Mouse (Mus musculus): ENCODE measurements around the gene Fat1. TPM values are rescaled to one million over a fixed set of nuclear protein-coding genes. Genes with fewer than 3 reads are reported as not detected.

The Fat1 gene
- polyA plus RNA-seq, 1 experiment from 2014 or later = 40.7 TPM

DNA sequence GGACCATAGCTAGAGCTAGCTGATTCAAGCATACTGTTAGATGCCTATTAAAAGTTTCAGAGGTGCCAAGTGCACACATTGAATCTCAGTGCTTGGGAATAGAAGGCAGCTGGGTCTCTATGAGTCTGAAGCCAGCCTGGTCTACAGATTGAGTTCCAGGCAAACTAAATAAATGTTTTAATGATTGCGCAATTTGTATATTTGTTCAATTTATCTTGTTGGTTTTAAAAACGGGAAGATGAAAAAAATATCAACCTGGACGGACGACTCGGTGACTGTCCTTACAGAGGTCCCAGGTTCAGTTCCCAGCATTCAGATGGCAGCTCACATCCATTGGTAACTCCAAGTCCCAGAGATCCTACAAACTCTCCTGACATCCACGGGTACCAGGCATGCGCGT lies 135.7 kb downstream of the Fat1 start:
- 90% methylated on average over 8 of the region's 8 CpGs for WGBS
- no peaks in the 10 kb centered on the region for H3K4me1 ChIP-seq (ENCODE audit: control insufficient read depth, insufficient read depth, low read length)
- H3K4me2 ChIP-seq (ENCODE audit: low read depth, low read length) = no peak overlapping the region
- no peaks in the 10 kb centered on the region for H3K9me3 ChIP-seq (ENCODE audit: control insufficient read depth, low read length)
- no peaks in the 10 kb centered on the region for H3K36me3 ChIP-seq (ENCODE audit: control insufficient read depth, insufficient read depth, low read length)
- DNase-seq (ENCODE audit: low spot score) (no peak), ATAC-seq (ENCODE audit: low read depth) (no peak)
- no peak overlapping the region for H3K27ac ChIP-seq (replicated peaks; ENCODE audit: low read depth, low read length)
- no peak overlapping the region for H3K9ac ChIP-seq (ENCODE audit: low read depth, low read length)
- no peak overlapping the region for H3K4me3 ChIP-seq (ENCODE audit: low read depth, low read length)
- H3K27me3 ChIP-seq (replicated peaks; ENCODE audit: control insufficient read depth, insufficient read depth, low read length) = 0 out of 2 replicates have a peak, but pooled peaks cover 6% of the 10 kb centered on the region

DNA sequence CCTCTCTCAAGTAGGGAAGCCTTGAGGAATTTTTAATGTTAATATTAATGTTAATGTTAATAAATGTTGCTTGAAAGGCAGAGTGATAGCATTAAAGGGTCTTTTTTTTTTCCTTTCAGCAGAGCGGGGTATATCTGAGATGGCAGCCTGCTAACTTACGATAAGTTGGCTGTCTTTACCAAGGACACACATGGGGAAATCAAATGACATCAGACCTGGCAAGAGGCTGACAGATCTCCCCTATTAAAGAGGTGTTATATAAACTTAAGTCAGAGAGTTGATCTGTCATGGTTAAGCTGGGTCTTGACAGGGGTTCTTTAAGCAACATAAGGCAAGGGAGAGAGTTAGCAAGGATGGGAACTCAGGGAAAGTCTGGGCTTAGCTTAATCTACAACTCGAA lies 145.6 kb downstream of the Fat1 start:
- no peaks in the 10 kb centered on the region for H3K9me3 ChIP-seq (ENCODE audit: control insufficient read depth, low read length)
- WGBS = 82% methylated on average over 3 of the region's 3 CpGs
- no peak overlapping the region for H3K4me3 ChIP-seq (ENCODE audit: low read depth, low read length)
- H3K4me1 ChIP-seq (ENCODE audit: control insufficient read depth, insufficient read depth, low read length) = no peaks in the 10 kb centered on the region
- DNase-seq (ENCODE audit: low spot score) = no peak
- H3K4me2 ChIP-seq (ENCODE audit: low read depth, low read length) = no peak overlapping the region
- no peaks in the 10 kb centered on the region for H3K36me3 ChIP-seq (ENCODE audit: control insufficient read depth, insufficient read depth, low read length)
- no peak overlapping the region for H3K27ac ChIP-seq (replicated peaks; ENCODE audit: low read depth, low read length)
- no peak for ATAC-seq (ENCODE audit: low read depth)
- no peaks in the 10 kb centered on the region for H3K27me3 ChIP-seq (replicated peaks; ENCODE audit: control insufficient read depth, insufficient read depth, low read length)
- H3K9ac ChIP-seq (ENCODE audit: low read depth, low read length) = no peak overlapping the region

- no peak overlapping the region for H3K9ac ChIP-seq (ENCODE audit: low read depth, low read length)
- H3K4me2 ChIP-seq (ENCODE audit: low read depth, low read length) = no peak overlapping the region
- WGBS = 79% methylated on average over 3 of the region's 3 CpGs
These were observed 158.4 kb downstream of the Fat1 start for GRCm38 (mm10) chr8:45093599-45093998.

More at GRCm38 (mm10) chr8:45093599-45093998, 158.4 kb downstream of the Fat1 start:
- Histone ChIP-seq H3K27me3 (replicated peaks; ENCODE audit: control insufficient read depth, insufficient read depth, low read length) (no peaks in the 10 kb centered on the region), H3K4me1 (ENCODE audit: control insufficient read depth, insufficient read depth, low read length) (no peaks in the 10 kb centered on the region), H3K27ac (replicated peaks; ENCODE audit: low read depth, low read length) (no peak overlapping the region), H3K36me3 (ENCODE audit: control insufficient read depth, insufficient read depth, low read length) (no peaks in the 10 kb centered on the region), H3K4me3 (ENCODE audit: low read depth, low read length) (no peak overlapping the region), H3K9me3 (ENCODE audit: control insufficient read depth, low read length) (no peaks in the 10 kb centered on the region)
- DNase-seq (ENCODE audit: low spot score) (no peak), ATAC-seq (ENCODE audit: low read depth) (no peak)

Other genes with a start within 250 kb of the Fat1 start
- 0.34 TPM in 1 of 2 replicates, not detected in the other for gene Mtnr1a, start 133.7 kb downstream of the Fat1 start, polyA plus RNA-seq (2014; fragmentation: Nextera tagmentation; extraction: Ambion mirVana)

Measured in embryonic facial prominence, embryonic 14.5 days (tissue).